Mouse (Mus musculus) urinary bladder, postnatal 4 days (tissue): ENCODE data around the gene Sp7.
A peak's percentile ranks its signal among the peaks of the same experiment; 100 is the strongest.
"Not testable (repeated sequence)": the region's sequence is repeated elsewhere in the genome, so short reads cannot be mapped to it uniquely, and the experiment has no call there.

Experiments used
- DNase-seq, 2 experiments: peaks; one replicate each; pipeline ENCODE4 v3.0.0; 2021 to 2022; ENCODE audit warnings: low spot score in 2 of 2

The Sp7 gene

GRCm38 (mm10) chr15:102344490-102344889 is 22.5 kb downstream of the Sp7 start:
- no peak for DNase-seq

- DNase-seq: no peak
Measured at GRCm38 (mm10) chr15:102341580-102341979, 25.4 kb downstream of the Sp7 start.

- DNase-seq: no peak
Measured at GRCm38 (mm10) chr15:102339612-102340011, 27.4 kb downstream of the Sp7 start.

- no peak for DNase-seq
Measured at GRCm38 (mm10) chr15:102336946-102337345, 30.0 kb downstream of the Sp7 start.

GRCm38 (mm10) chr15:102335925-102336324 is 31.1 kb downstream of the Sp7 start:
- DNase-seq: not testable (repeated sequence)

- DNase-seq: no peak
Measured at GRCm38 (mm10) chr15:102335254-102335653, 31.7 kb downstream of the Sp7 start.

GRCm38 (mm10) chr15:102331610-102332015 is 35.4 kb downstream of the Sp7 start, which contains the start of gene Myg1:
TSS of gene Myg1 (plus strand) at chr15:102331709.
- DNase-seq: peak; percentile 75 to 80

- DNase-seq: no peak
Measured at GRCm38 (mm10) chr15:102326892-102327291, 40.1 kb downstream of the Sp7 start.

- peak; percentile 77 to 81 for DNase-seq
Measured at GRCm38 (mm10) chr15:102326022-102326576, 40.9 kb downstream of the Sp7 start, which contains the start of gene Pfdn5. TSS of gene Pfdn5 (plus strand) at chr15:102326116.

GRCm38 (mm10) chr15:102324654-102325473 is 42.1 kb downstream of the Sp7 start:
- no peak for DNase-seq

GRCm38 (mm10) chr15:102316263-102316662 is 50.7 kb downstream of the Sp7 start:
- DNase-seq: no peak

GRCm38 (mm10) chr15:102315292-102315691 is 51.7 kb downstream of the Sp7 start:
- DNase-seq: no peak

- DNase-seq: no peak
Measured at GRCm38 (mm10) chr15:102311489-102311888, 55.5 kb downstream of the Sp7 start.

- peak in 1 of 2 experiments; percentile 59 for DNase-seq
Measured at GRCm38 (mm10) chr15:102310074-102310845, 56.7 kb downstream of the Sp7 start.

- no peak for DNase-seq
Measured at GRCm38 (mm10) chr15:102308717-102309116, 58.3 kb downstream of the Sp7 start.
